In genomic region chr8:91278060-91278459, GRCm38 (mm10) we compare ENCODE assay signal across 27 mouse cellular contexts. TPM values are rescaled to one million over a fixed set of nuclear protein-coding genes. Genes with fewer than 3 reads are reported as not detected.
DNase-seq lines count a peak whose midpoint lies in the region; ATAC-seq and TF ChIP-seq lines count a peak whose summit lies in the region.
"Had no signal": no experiment of that assay in that cellular context is flagged by ENCODE, and none has a peak within 500 bp of the region (broad histone marks: within the 10 kb centered on the region; RNA-seq: fewer than 3 reads in every experiment).

No protein-coding gene starts in this region.

- peak overlapping the region; percentile 62 for H3K27ac ChIP-seq in forebrain, embryonic 15.5 days (replicated peaks)
- H3K27ac ChIP-seq in forebrain, embryonic 10.5 days = no peak overlapping the region
- H3K27ac ChIP-seq in layer of hippocampus, adult 2 months = peak overlapping the region; percentile 37; the same call in 1 of the 2 replicates
- H3K27ac ChIP-seq in embryonic facial prominence, embryonic 14.5 days (replicated peaks; ENCODE audit: low read depth, low read length) = peak overlapping the region; percentile 33; the same call in 1 of the 2 replicates
- H3K27ac ChIP-seq: heart, adult 2 months; heart, embryonic 10.5 days; heart, embryonic 13.5 days; hindbrain, embryonic 14.5 days; hindbrain, postnatal 0 days had no signal

- no peak for TF ChIP-seq CTCF in layer of hippocampus, adult 2 months (conservative IDR thresholded peaks at IDR 0.05)
- TF ChIP-seq CTCF in brain, embryonic 14.5 days (IDR thresholded peaks at IDR 0.05; ENCODE audit: borderline replicate concordance, extremely low read depth, insufficient read depth, insufficient read length) = no peak

- no peaks in the 10 kb centered on the region for H3K9me3 ChIP-seq in forebrain, embryonic 15.5 days
- no peaks in the 10 kb centered on the region for H3K9me3 ChIP-seq in forebrain, embryonic 10.5 days
- no peaks in the 10 kb centered on the region for H3K9me3 ChIP-seq in embryonic facial prominence, embryonic 14.5 days (ENCODE audit: control insufficient read depth, low read length)
- H3K9me3 ChIP-seq: embryonic facial prominence, embryonic 15.5 days had no signal

- 41% methylated on average over 5 of the region's 5 CpGs for WGBS in forebrain, embryonic 15.5 days
- 87% methylated on average over 5 of the region's 5 CpGs for WGBS in forebrain, embryonic 10.5 days
- WGBS in embryonic facial prominence, embryonic 14.5 days = 54% methylated on average over 5 of the region's 5 CpGs

- H3K4me1 ChIP-seq in forebrain, embryonic 15.5 days = peaks cover 12% of the 10 kb centered on the region
- no peaks in the 10 kb centered on the region for H3K4me1 ChIP-seq in forebrain, embryonic 10.5 days
- H3K4me1 ChIP-seq in embryonic facial prominence, embryonic 14.5 days (ENCODE audit: control insufficient read depth, insufficient read depth, low read length) = peaks cover 21% of the 10 kb centered on the region

- ATAC-seq in forebrain, embryonic 15.5 days (replicated peaks) = no peak; the same call in 1 of the 2 replicates
- ATAC-seq in embryonic facial prominence, embryonic 14.5 days (ENCODE audit: low read depth) = no peak
- ATAC-seq: CD4-positive, CD25-positive, alpha-beta regulatory T cell, adult 4 months; hindbrain, postnatal 0 days; inflammation-experienced regulatory T-cells, adult 6 months; intestine, embryonic 16.5 days had no signal

- H3K27me3 ChIP-seq in forebrain, embryonic 15.5 days = no peaks in the 10 kb centered on the region
- no peaks in the 10 kb centered on the region for H3K27me3 ChIP-seq in forebrain, embryonic 10.5 days (ENCODE audit: poor library complexity, severe bottlenecking)
- H3K27me3 ChIP-seq in embryonic facial prominence, embryonic 14.5 days (replicated peaks; ENCODE audit: control insufficient read depth, insufficient read depth, low read length) = no peaks in the 10 kb centered on the region
- H3K27me3 ChIP-seq: embryonic facial prominence, embryonic 15.5 days; heart, embryonic 13.5 days had no signal

- DNase-seq in forebrain, embryonic 10.5 days (ENCODE audit: extremely low spot score, low spot score) = no peak
- DNase-seq in layer of hippocampus, adult 2 months (ENCODE audit: low spot score in 2 of 2) = no peak
- no peak for DNase-seq in layer of hippocampus, adult 11-12 months (ENCODE audit: low spot score)
- DNase-seq in brain, embryonic 14.5 days (ENCODE audit: low read depth) = peak; percentile 41
- DNase-seq in embryonic facial prominence, embryonic 14.5 days (ENCODE audit: low spot score) = no peak
- no peak for DNase-seq in urinary bladder, postnatal 10 days (ENCODE audit: low spot score)
- DNase-seq: adrenal gland, adult 2 months; adrenal gland, postnatal 14 days; cerebellum, adult 11 months; cerebellum, adult 2 months; cerebellum, adult 9-11 months; cerebellum, postnatal 25 days; gastrocnemius, postnatal 10 days; gastrocnemius, postnatal 36 days; heart, adult 2 months; heart, postnatal 14 days; heart, postnatal 4 days; kidney, adult 18-20 months had no signal

- H3K4me2 ChIP-seq in forebrain, embryonic 15.5 days (replicated peaks) = no peak overlapping the region
- no peak overlapping the region for H3K4me2 ChIP-seq in embryonic facial prominence, embryonic 14.5 days (ENCODE audit: low read depth, low read length)
- H3K4me2 ChIP-seq: embryonic facial prominence, embryonic 15.5 days; heart, embryonic 13.5 days; hindbrain, embryonic 14.5 days had no signal

- H3K9ac ChIP-seq in forebrain, embryonic 15.5 days (replicated peaks) = no peak overlapping the region
- no peak overlapping the region for H3K9ac ChIP-seq in embryonic facial prominence, embryonic 14.5 days (ENCODE audit: low read depth, low read length)
- H3K9ac ChIP-seq: embryonic facial prominence, embryonic 15.5 days; heart, embryonic 13.5 days; hindbrain, embryonic 14.5 days had no signal

- H3K36me3 ChIP-seq in forebrain, embryonic 15.5 days = peaks cover 5% of the 10 kb centered on the region
- peaks cover 16% of the 10 kb centered on the region for H3K36me3 ChIP-seq in forebrain, embryonic 10.5 days (replicated peaks)
- H3K36me3 ChIP-seq in embryonic facial prominence, embryonic 14.5 days (ENCODE audit: control insufficient read depth, insufficient read depth, low read length) = peaks cover 6% of the 10 kb centered on the region

- no peak for TF ChIP-seq POLR2A in brain, embryonic 14.5 days (IDR thresholded peaks at IDR 0.05; ENCODE audit: borderline replicate concordance, extremely low read depth, insufficient read depth, insufficient read length, poor library complexity, severe bottlenecking)

- H3K4me3 ChIP-seq in forebrain, embryonic 15.5 days = no peak overlapping the region
- no peak overlapping the region for H3K4me3 ChIP-seq in forebrain, embryonic 10.5 days
- H3K4me3 ChIP-seq in layer of hippocampus, adult 2 months = no peak overlapping the region
- H3K4me3 ChIP-seq in embryonic facial prominence, embryonic 14.5 days (ENCODE audit: low read depth, low read length) = no peak overlapping the region
- H3K4me3 ChIP-seq: embryonic facial prominence, embryonic 15.5 days; heart, adult 2 months; heart, embryonic 10.5 days; heart, embryonic 13.5 days had no signal

RNA-seq across cellular contexts. Expression of gene Rpgrip1l, which starts 35.0 kb away (rescaled TPM):
- 13.6 and 14.0 TPM in 2 replicates for polyA plus RNA-seq in forebrain, embryonic 15.5 days (2015; fragmentation: Nextera tagmentation; extraction: Ambion mirVana)
- polyA plus RNA-seq in forebrain, embryonic 10.5 days (2016; fragmentation: Nextera tagmentation; extraction: Ambion mirVana) = 9.8 and 11.4 TPM in 2 replicates
- total RNA-seq in layer of hippocampus, adult 2 months (2021) = 10 to 100 TPM; 21.6 to 25.4 TPM
- polyA plus RNA-seq in brain, embryonic 14.5 days (2012; rRNA removed) = 8.6 and 8.9 TPM in 2 replicates
- polyA plus RNA-seq in embryonic facial prominence, embryonic 14.5 days (2014; fragmentation: Nextera tagmentation; extraction: Ambion mirVana) = 8.6 and 13.8 TPM in 2 replicates

RNA-seq across cellular contexts. Expression of gene Fto, which starts 35.3 kb away (rescaled TPM):
- polyA plus RNA-seq in forebrain, embryonic 15.5 days (2015; fragmentation: Nextera tagmentation; extraction: Ambion mirVana) = 111 and 114 TPM in 2 replicates
- polyA plus RNA-seq in forebrain, embryonic 10.5 days (2016; fragmentation: Nextera tagmentation; extraction: Ambion mirVana) = 88.3 TPM in 2 replicates
- total RNA-seq in layer of hippocampus, adult 2 months (2021) = 100 to 1,000 TPM; 146 to 151 TPM
- polyA plus RNA-seq in brain, embryonic 14.5 days (2012; rRNA removed) = 111 and 144 TPM in 2 replicates
- polyA plus RNA-seq in embryonic facial prominence, embryonic 14.5 days (2014; fragmentation: Nextera tagmentation; extraction: Ambion mirVana) = 107 and 108 TPM in 2 replicates
